Mouse (Mus musculus) midbrain, embryonic 12.5 days (tissue): ENCODE measurements around the gene Mtfr1l. TPM values are rescaled to one million over a fixed set of nuclear protein-coding genes. Genes with fewer than 3 reads are reported as not detected.

Source experiments
- ATAC-seq: fragments of 200-750 bp; cut with Nextera tagmentation; 2 replicates; pipeline ENCODE4 v1.8.0; 2017; ENCODE audit warnings: low read depth, moderate TSS enrichment, moderate library complexity; ENCODE audit not compliant: low FRiP score
- H3K27ac ChIP-seq: fragments of 300-500 bp; sonication (generic); replicated peaks from 2 replicates; pipeline ENCODE4 v1.5.1; 2016; ENCODE audit warnings: mild to moderate bottlenecking
- H3K27me3 ChIP-seq: fragments of 300-500 bp; sonication (generic); 2 replicates; pipeline ENCODE4 v1.6.1; 2016; ENCODE audit warnings: mild to moderate bottlenecking
- H3K36me3 ChIP-seq: fragments of 300-500 bp; sonication (generic); 2 replicates; pipeline ENCODE4 v1.6.1; 2016
- H3K4me1 ChIP-seq: fragments of 300-500 bp; sonication (generic); 2 replicates; pipeline ENCODE4 v1.6.1; 2016
- H3K4me2 ChIP-seq: fragments of 300-500 bp; sonication (generic); replicated peaks from 2 replicates; pipeline ENCODE4 v1.6.1; 2016; ENCODE audit warnings: mild to moderate bottlenecking, moderate library complexity
- H3K4me3 ChIP-seq: fragments of 300-500 bp; sonication (generic); 2 replicates; pipeline ENCODE4 v1.5.1; 2016; ENCODE audit warnings: mild to moderate bottlenecking
- H3K9ac ChIP-seq: fragments of 300-500 bp; sonication (generic); replicated peaks from 2 replicates; pipeline ENCODE4 v1.6.1; 2016; ENCODE audit warnings: mild to moderate bottlenecking, moderate library complexity
- H3K9me3 ChIP-seq: fragments of 300-500 bp; sonication (generic); 2 replicates; pipeline ENCODE4 v1.6.1; 2016; ENCODE audit warnings: mild to moderate bottlenecking
- WGBS: fragments of 180-500 bp; shearing (Covaris S2); methylation state at CpG from one replicate; pipeline ENCODE4 v1.1.7; 2016; 5-methylcytosine and 5-hydroxymethylcytosine counted together
- polyA plus RNA-seq: library from polyadenylated mRNA; unstranded; fragments of >200 nt; fragmentation: Nextera tagmentation; extraction: Ambion mirVana; gene quantifications from 2 replicates; pipeline ENCODE4 v1.2.1, GENCODE M21; 2016

The Mtfr1l gene
- polyA plus RNA-seq, 1 experiment from 2014 or later, result 133 TPM

DNA sequence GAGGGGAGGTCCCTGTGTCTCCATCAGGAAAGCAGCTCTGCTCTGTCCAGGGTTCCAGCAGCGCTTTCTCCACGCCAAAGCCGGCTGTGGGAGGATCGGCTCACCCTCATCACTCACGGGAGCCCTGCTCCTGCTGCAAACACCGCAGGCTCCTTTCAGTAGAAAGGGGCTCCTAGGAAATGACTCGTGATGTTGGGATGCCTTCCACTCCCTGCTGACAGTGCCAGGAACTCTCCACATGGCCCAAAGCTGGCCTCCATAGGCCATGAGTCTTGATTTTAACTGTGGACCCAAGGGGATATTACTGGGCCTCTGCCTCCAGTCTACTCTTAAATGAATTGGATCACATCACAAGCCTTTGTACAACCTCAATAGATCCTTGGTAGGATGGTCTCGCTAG is 34.6 kb upstream of the Mtfr1l start:
- Histone ChIP-seq H3K27me3 (no peaks in the 10 kb centered on the region), H3K36me3 (no peaks in the 10 kb centered on the region), H3K9ac (no peak overlapping the region), H3K4me2 (no peak overlapping the region), H3K4me1 (peaks cover 9% of the 10 kb centered on the region), H3K27ac (no peak overlapping the region), H3K9me3 (no peaks in the 10 kb centered on the region), H3K4me3 (no peak overlapping the region)
- WGBS, result 81% methylated on average over 8 of the region's 8 CpGs
- no peak for ATAC-seq

- Histone ChIP-seq H3K36me3 (no peaks in the 10 kb centered on the region), H3K27me3 (no peaks in the 10 kb centered on the region), H3K27ac (no peak overlapping the region), H3K4me2 (no peak overlapping the region), H3K4me1 (peaks cover 9% of the 10 kb centered on the region), H3K9ac (no peak overlapping the region), H3K4me3 (no peak overlapping the region), H3K9me3 (no peaks in the 10 kb centered on the region)
- ATAC-seq, result no peak
- WGBS, result 84% methylated on average over 6 of the region's 6 CpGs
Measured at GRCm38 (mm10) chr4:134569205-134569604, 34.0 kb upstream of the Mtfr1l start.

- WGBS, result 30% methylated on average over 19 of the region's 19 CpGs
Measured at GRCm38 (mm10) chr4:134567377-134568226, 32.4 kb upstream of the Mtfr1l start.

GRCm38 (mm10) chr4:134564093-134564492 is 28.9 kb upstream of the Mtfr1l start:
- no peaks in the 10 kb centered on the region for H3K9me3 ChIP-seq
- no peak overlapping the region for H3K4me2 ChIP-seq
- no peak overlapping the region for H3K9ac ChIP-seq
- no peaks in the 10 kb centered on the region for H3K36me3 ChIP-seq
- no peak overlapping the region for H3K4me3 ChIP-seq
- 91% methylated on average over 5 of the region's 6 CpGs for WGBS
- H3K4me1 ChIP-seq, result peaks cover 9% of the 10 kb centered on the region
- no peak overlapping the region for H3K27ac ChIP-seq
- ATAC-seq, result no peak
- H3K27me3 ChIP-seq, result no peaks in the 10 kb centered on the region

More at GRCm38 (mm10) chr4:134567377-134568226, 32.4 kb upstream of the Mtfr1l start:
- Histone ChIP-seq H3K36me3 (no peaks in the 10 kb centered on the region), H3K27ac (peak overlapping the region; percentile 22), H3K4me3 (no peak overlapping the region), H3K9me3 (no peaks in the 10 kb centered on the region), H3K9ac (peak overlapping the region; percentile 21; the same call in 1 of the 2 replicates), H3K4me1 (peaks cover 9% of the 10 kb centered on the region), H3K4me2 (peak overlapping the region; percentile 8; the same call in 1 of the 2 replicates), H3K27me3 (no peaks in the 10 kb centered on the region)
- peak; percentile 41; the same call in 1 of the 2 replicates for ATAC-seq

DNA sequence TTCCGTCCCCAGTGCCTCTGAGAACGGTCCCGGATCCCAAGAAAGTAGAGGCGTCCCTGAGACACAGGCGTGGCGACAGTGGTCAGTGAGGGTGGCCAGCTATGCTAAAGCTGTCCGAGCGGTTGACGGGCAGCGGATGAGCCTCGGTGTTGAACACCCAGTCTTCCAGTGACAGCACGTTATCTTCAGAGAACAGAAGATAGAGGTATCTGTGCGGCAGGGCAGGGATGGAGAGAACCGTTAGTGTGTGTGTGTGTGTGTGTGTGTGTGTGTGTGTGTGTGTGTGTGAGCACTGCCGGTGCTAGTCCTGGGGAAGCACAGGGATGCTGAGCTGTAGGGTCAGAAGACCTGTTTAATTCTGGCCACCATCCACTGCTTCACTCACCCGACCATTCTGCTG is 28.4 kb upstream of the Mtfr1l start:
- Histone ChIP-seq H3K9ac (no peak overlapping the region), H3K27ac (no peak overlapping the region), H3K4me1 (peaks cover 11% of the 10 kb centered on the region), H3K9me3 (no peaks in the 10 kb centered on the region), H3K36me3 (no peaks in the 10 kb centered on the region), H3K4me2 (no peak overlapping the region), H3K27me3 (no peaks in the 10 kb centered on the region), H3K4me3 (no peak overlapping the region)
- WGBS, result 91% methylated on average over 16 of the region's 16 CpGs
- no peak for ATAC-seq

DNA sequence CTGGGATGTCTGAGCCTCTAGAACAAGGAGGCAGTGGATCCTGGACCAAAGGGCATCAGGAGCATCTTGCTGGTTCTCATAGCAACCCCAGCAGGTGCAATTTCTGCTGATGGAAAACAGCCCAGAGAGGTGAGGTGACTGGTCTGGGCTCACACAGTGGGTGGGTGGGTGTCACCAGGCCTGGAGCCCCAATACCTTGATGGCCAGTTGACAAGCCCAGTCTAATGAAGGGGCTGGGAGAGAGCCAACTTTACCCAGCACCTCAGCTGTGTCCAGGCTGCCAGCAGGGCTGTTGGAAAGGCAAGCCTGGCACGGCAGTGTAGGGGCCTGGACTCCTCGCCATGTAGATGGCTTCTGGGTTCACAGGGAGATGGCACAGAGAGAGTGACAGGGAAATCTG is 26.8 kb upstream of the Mtfr1l start:
- H3K27me3 ChIP-seq, result no peaks in the 10 kb centered on the region
- H3K36me3 ChIP-seq, result no peaks in the 10 kb centered on the region
- no peak overlapping the region for H3K27ac ChIP-seq
- 92% methylated on average over 2 of the region's 2 CpGs for WGBS
- H3K9me3 ChIP-seq, result no peaks in the 10 kb centered on the region
- H3K4me2 ChIP-seq, result no peak overlapping the region
- no peak overlapping the region for H3K4me3 ChIP-seq
- peaks cover 11% of the 10 kb centered on the region for H3K4me1 ChIP-seq
- H3K9ac ChIP-seq, result no peak overlapping the region
- no peak for ATAC-seq

DNA sequence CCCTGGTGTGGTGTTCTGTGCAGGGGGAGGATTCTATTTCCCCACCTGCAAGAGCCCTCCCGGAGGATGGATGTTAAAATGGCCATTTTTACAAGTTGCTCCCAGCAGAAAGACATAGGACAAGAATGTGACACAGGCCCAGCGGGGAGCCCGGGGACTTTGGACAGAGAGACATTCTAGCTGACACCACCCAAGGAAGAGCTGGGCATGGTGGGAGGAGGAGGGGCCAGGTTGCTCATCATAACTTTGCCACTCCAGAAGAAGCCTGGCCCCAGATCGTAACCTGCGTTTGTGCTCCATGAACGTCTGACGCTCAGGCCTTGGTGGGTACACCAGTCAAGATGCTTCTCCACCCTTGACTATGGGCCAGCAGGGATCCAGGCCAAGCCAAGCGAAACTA is 25.5 kb upstream of the Mtfr1l start:
- H3K9me3 ChIP-seq, result no peaks in the 10 kb centered on the region
- H3K27me3 ChIP-seq, result no peaks in the 10 kb centered on the region
- ATAC-seq, result no peak
- H3K4me3 ChIP-seq, result no peak overlapping the region
- peaks cover 11% of the 10 kb centered on the region for H3K4me1 ChIP-seq
- H3K9ac ChIP-seq, result no peak overlapping the region
- H3K4me2 ChIP-seq, result no peak overlapping the region
- H3K27ac ChIP-seq, result no peak overlapping the region
- no peaks in the 10 kb centered on the region for H3K36me3 ChIP-seq
- 91% methylated on average over 8 of the region's 8 CpGs for WGBS

- WGBS, result 82% methylated on average over 7 of the region's 7 CpGs
- H3K27ac ChIP-seq, result no peak overlapping the region
- no peak overlapping the region for H3K9ac ChIP-seq
- no peaks in the 10 kb centered on the region for H3K27me3 ChIP-seq
- H3K9me3 ChIP-seq, result no peaks in the 10 kb centered on the region
- ATAC-seq, result no peak
- no peaks in the 10 kb centered on the region for H3K36me3 ChIP-seq
- no peak overlapping the region for H3K4me2 ChIP-seq
- no peak overlapping the region for H3K4me3 ChIP-seq
- H3K4me1 ChIP-seq, result peaks cover 16% of the 10 kb centered on the region
Measured at GRCm38 (mm10) chr4:134559154-134559553, 24.0 kb upstream of the Mtfr1l start.

- no peak overlapping the region for H3K9ac ChIP-seq
- H3K36me3 ChIP-seq, result no peaks in the 10 kb centered on the region
- H3K4me1 ChIP-seq, result peaks cover 16% of the 10 kb centered on the region
- 57% methylated on average over 9 of the region's 9 CpGs for WGBS
- no peak for ATAC-seq
- H3K4me2 ChIP-seq, result no peak overlapping the region
- no peak overlapping the region for H3K4me3 ChIP-seq
- H3K27me3 ChIP-seq, result no peaks in the 10 kb centered on the region
- H3K27ac ChIP-seq, result no peak overlapping the region
- no peaks in the 10 kb centered on the region for H3K9me3 ChIP-seq
Measured at GRCm38 (mm10) chr4:134558570-134559113, 23.5 kb upstream of the Mtfr1l start.

DNA sequence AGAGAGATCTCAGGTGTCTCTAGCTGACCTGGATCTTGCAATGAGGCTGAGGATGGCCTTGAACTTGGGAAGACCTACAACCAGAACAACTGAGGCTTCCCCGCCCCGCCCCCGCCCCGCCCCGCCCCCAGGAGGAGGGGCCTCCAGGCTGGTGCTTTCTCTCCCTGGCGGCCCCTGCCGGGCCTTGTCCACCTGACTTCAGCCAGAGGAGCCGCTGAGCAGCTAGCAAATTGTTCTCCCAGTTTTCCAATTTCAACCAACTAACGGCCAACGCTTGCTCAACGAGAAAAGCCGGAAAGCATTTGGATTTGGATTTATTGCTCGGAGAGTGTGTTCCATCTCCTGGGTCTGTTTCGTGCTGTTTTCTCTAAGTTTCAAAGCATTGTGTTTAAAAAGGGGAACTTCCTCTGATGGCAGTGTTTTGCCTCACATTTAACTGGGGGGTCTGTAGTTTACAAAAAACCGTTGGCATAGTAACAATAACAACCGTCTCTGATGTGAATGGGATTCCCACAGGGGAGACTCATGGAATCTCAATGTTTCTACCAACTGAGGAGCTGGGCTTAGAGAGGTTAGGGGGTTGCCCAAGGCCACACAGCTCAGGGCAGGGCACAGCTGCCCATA is 22.6 kb upstream of the Mtfr1l start:
- no peak overlapping the region for H3K9ac ChIP-seq
- no peak for ATAC-seq
- no peak overlapping the region for H3K27ac ChIP-seq
- no peaks in the 10 kb centered on the region for H3K36me3 ChIP-seq
- no peak overlapping the region for H3K4me2 ChIP-seq
- 21% methylated on average over 10 of the region's 16 CpGs for WGBS
- no peak overlapping the region for H3K4me3 ChIP-seq
- H3K4me1 ChIP-seq, result peaks cover 16% of the 10 kb centered on the region
- H3K9me3 ChIP-seq, result no peaks in the 10 kb centered on the region
- no peaks in the 10 kb centered on the region for H3K27me3 ChIP-seq

DNA sequence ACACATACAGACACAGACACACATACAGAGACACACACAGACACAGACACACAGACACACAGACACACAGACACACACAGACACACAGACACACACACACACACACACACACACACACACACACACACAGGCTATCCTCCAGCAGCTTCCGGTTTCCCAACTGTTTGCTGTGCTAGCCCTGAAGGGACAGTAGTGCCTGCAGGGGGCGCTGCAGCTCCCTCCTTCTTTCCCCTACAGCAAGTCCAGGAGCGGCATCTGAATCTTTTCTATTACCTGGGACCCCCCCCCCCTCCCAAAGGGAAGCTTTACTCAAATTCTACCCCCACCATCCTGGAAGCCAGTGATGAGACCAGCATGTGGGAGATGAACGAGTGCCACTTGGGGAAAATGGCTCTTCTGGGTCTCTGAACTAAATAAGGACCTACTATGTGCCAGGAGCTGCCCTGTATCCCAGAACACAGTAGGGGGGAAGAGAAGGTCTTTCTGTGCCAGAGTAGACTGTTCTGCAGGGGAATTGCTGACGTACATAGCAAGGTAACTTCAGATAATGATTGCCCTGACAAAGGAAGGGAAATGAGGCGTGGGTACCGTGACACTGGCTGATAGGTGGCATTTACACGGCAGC is 20.9 kb upstream of the Mtfr1l start:
- H3K4me1 ChIP-seq, result peaks cover 26% of the 10 kb centered on the region
- ATAC-seq, result no peak
- no peaks in the 10 kb centered on the region for H3K27me3 ChIP-seq
- WGBS, result 66% methylated on average over 8 of the region's 8 CpGs
- no peak overlapping the region for H3K4me3 ChIP-seq
- H3K27ac ChIP-seq, result no peak overlapping the region
- H3K9ac ChIP-seq, result no peak overlapping the region
- no peaks in the 10 kb centered on the region for H3K9me3 ChIP-seq
- H3K4me2 ChIP-seq, result no peak overlapping the region
- H3K36me3 ChIP-seq, result no peaks in the 10 kb centered on the region

DNA sequence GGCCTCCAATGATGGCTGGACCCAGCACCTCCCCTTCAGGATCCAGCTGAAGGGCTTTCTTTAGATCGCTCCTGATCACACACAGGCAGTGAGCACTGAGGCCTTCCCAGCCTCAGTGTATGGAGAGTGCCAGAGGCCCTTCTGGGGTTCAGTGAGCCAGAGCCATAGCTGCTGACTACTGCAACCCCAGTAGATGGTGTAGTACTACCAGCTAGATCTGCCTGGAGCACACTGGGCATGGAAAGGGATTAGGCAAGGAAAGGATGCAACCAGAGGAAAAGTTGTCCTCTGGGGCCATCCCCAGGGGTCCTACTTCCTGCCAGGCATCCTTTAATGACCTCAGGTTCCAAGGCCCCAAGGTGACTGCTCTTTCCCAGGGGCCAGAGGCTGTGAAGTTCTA is 18.4 kb upstream of the Mtfr1l start:
- Histone ChIP-seq H3K36me3 (peaks cover 20% of the 10 kb centered on the region), H3K27me3 (no peaks in the 10 kb centered on the region), H3K4me3 (no peak overlapping the region), H3K27ac (no peak overlapping the region), H3K4me1 (peaks cover 32% of the 10 kb centered on the region), H3K9me3 (peaks cover 10% of the 10 kb centered on the region), H3K4me2 (no peak overlapping the region), H3K9ac (no peak overlapping the region)
- WGBS, result 76% methylated on average over 1 of the region's 1 CpGs
- ATAC-seq, result no peak
